Mouse (Mus musculus): ENCODE results near the gene Flrt2.

- no peak for TF ChIP-seq CTCF (IDR thresholded peaks at IDR 0.05; ENCODE audit: control insufficient read depth, insufficient read depth, insufficient read length)
- TF ChIP-seq CEBPB (IDR thresholded peaks at IDR 0.05; ENCODE audit: low read depth): no peak
- TF ChIP-seq MYOD1 (IDR thresholded peaks at IDR 0.05; ENCODE audit: control insufficient read depth, insufficient read length, low read depth): peak; percentile 2
- no peak for TF ChIP-seq USF1 (IDR thresholded peaks at IDR 0.05; ENCODE audit: low read depth)
- no peak for TF ChIP-seq MYOG (IDR thresholded peaks at IDR 0.05; ENCODE audit: control insufficient read depth, extremely low read depth, insufficient read length)
- TF ChIP-seq MAX (IDR thresholded peaks at IDR 0.05): no peak
- no peak for TF ChIP-seq FOSL1 (IDR thresholded peaks at IDR 0.05; ENCODE audit: insufficient read depth, low read length, poor library complexity, severe bottlenecking)
These were observed 1.8 kb downstream of the Flrt2 start for GRCm38 (mm10) chr12:95693651-95694471.
